Mouse (Mus musculus): ENCODE results near the gene Mettl3.
A peak's percentile ranks its signal among the peaks of the same experiment; 100 is the strongest.
"Not testable (repeated sequence)": the region's sequence is repeated elsewhere in the genome, so short reads cannot be mapped to it uniquely, and the experiment has no call there.

The Mettl3 gene

GRCm38 (mm10) chr14:52304644-52305271 lies at the start of gene Mettl3:
TSS of gene Mettl3 (minus strand) at chr14:52305128.
- peak; percentile 86 for DNase-seq (ENCODE audit: low spot score)

DNA sequence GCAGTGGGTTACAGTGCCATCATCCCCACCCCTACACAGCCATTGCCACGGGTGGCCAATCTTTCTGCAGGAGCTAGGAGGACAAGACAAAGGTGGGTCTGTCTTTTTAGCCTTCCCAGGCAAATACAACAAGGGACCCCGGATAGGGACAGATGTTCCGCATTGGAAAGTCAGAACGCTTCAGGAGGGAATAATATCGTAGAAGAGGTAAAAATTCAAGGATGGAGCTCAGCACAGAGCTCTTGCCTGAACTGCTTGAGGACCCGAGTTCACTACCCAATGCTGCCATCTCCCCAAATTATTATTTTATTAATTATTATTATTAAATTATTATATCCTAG lies 34.6 kb upstream of the Mettl3 start:
- no peak for DNase-seq (ENCODE audit: low spot score)

- DNase-seq (ENCODE audit: low spot score): no peak
These were observed 34.0 kb upstream of the Mettl3 start for GRCm38 (mm10) chr14:52338751-52339511.

DNA sequence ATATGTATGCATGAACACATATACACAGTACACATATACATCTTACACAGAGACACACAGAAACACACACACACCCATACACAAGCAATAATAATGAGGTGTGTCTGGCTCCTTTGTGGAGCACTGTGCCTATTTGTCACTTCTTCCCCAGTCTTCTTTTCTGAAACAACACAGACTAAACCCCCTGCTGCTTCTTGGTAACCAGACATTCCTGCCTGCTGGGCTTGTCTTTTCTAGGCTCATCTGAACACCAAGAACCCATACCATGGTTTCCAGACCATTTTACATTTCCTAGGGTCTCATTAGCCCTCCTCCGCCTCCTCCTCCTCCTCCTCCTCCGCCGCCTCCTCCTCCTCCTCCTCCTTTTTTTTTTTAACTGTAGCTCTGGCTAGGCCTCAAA lies 27.2 kb upstream of the Mettl3 start:
- no peak for DNase-seq (ENCODE audit: low spot score)

GRCm38 (mm10) chr14:52331069-52331750 lies 26.3 kb upstream of the Mettl3 start:
- DNase-seq (ENCODE audit: low spot score): no peak

DNA sequence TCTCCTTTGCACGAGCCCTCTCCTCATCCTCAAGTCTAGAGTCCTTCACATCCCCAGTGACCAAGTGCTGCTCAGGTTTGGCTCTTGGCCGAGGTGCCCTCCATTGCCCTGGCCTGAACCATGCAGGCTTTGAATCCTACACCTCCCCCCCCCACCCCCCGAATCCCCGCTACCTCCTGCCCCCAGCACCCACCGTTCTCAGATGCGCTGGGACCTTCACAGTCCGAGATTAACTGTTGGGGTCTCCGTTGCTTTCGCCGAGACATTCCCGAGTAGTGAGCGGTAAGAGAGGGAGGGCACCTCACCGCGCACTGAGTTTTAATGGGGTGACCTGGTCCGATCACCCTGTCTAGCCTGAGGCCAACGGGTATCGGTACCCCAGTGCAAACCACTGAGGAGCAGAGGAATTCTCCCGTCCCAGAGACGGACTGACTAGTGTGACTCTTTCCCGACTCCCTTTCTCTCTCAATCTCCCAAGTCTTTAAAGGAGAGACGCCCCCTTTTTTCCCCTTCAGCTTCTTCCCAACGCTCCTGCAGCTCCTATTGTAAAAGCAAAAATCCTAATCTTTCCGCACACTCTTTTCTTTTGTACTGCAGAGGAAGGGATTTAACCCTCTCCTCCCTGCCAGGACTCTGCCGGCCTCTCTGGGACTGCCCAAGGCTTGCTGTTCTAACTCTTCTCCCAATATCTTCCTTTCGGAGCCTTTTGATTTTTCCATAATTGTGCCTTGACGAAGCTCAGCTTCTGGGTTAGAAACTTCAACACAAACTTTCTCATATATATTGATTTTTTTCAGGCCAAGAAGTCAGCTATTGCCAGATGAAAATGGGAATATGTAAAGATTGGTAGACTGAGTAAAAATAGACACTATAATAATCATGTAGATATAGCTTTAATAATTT lies 23.2 kb upstream of the Mettl3 start, which contains the start of gene Sall2:
Sall2 (minus strand) TSS at position 853 of the 903 bp plus-strand sequence.
- no peak for DNase-seq (ENCODE audit: low spot score)

DNA sequence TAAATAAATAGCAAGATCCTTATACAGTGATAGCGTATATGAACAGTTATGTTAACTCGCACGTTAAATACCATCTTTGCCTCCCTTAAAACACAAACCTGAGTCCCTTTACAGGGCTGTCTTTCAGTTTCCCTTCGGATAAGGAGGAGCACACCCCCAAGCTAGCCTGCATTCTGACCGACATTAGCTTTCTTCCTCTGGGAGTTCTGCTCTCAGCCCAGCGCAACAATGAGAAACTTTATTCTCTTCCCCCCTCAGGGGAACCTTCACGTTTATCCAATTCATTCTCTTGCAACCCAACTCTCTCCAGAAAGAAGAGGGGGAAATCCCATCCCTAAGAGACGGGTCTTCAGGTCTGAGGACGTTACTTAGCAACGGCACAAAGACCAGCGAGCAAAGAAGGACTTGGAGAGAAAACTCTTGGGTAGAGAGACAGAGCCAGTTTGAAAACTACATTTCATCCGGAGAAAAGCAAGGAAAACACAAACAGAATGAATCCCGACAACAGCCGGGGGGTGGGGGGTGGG lies 22.5 kb upstream of the Mettl3 start:
- no peak for DNase-seq (ENCODE audit: low spot score)

GRCm38 (mm10) chr14:52325890-52326289 lies 21.0 kb upstream of the Mettl3 start:
- no peak for DNase-seq (ENCODE audit: low spot score)

- no peak for DNase-seq (ENCODE audit: low spot score)
These were observed 14.4 kb upstream of the Mettl3 start for GRCm38 (mm10) chr14:52319361-52319760.

- peak; percentile 9 for DNase-seq (ENCODE audit: low spot score)
These were observed 11.7 kb upstream of the Mettl3 start for GRCm38 (mm10) chr14:52316441-52317225.

DNA sequence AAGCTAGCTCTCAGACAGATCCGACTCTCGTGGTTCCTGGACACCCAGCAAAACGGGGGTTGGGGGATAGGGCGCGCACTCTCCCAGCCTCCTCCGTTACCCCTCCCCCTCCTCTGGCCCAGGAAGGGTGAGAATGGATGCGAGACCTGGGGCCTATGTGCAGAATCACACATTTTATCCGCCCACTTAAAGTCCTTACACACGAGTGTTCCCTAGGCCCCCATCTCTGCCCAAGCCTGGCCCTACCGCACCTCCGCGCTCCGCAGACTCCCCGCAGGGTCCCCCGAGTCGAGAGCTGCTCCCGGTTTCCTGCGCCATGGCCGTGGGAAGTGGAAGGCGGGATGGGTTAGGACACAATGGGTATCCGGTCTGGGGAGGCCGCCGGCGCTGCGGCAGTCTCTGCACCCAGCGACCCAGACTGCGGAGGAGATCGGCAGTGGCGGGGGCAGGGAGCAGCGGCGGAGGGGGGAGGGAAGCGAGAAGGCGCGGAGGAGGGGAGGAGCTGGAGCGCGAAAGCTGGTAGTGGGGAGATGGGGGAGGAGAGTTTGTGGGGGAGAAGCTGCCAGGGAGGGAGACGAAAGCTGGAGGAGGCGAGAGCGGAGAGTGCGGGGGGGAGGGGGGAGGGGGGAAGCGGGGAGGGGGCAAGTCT lies 11.0 kb upstream of the Mettl3 start:
- peak; percentile 72 for DNase-seq (ENCODE audit: low spot score)

GRCm38 (mm10) chr14:52315283-52315780 lies 10.4 kb upstream of the Mettl3 start:
- no peak for DNase-seq (ENCODE audit: low spot score)

- no peak for DNase-seq (ENCODE audit: low spot score)
These were observed 9.9 kb upstream of the Mettl3 start for GRCm38 (mm10) chr14:52314808-52315150.

- no peak for DNase-seq (ENCODE audit: low spot score)
These were observed 9.2 kb upstream of the Mettl3 start for GRCm38 (mm10) chr14:52313931-52314807.

DNA sequence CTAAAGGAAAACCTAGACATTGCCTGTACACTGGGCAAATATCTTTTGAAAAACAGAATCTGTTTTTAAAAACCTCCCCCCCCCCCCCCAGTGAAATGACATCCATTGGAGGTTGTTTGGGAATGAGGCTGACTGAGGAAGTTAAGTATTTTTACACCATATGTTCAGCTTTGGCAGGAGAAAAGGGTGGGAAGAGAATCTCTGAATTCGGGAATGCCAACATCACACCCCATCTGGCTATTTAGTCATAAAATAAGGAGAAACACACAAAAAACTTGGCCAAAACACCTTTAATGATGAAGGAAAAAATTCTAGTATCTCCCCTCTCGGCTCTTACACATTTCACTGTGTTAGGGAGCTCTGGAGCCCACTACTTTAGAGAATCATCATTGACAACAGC lies 6.0 kb upstream of the Mettl3 start:
- DNase-seq (ENCODE audit: low spot score): no peak

DNA sequence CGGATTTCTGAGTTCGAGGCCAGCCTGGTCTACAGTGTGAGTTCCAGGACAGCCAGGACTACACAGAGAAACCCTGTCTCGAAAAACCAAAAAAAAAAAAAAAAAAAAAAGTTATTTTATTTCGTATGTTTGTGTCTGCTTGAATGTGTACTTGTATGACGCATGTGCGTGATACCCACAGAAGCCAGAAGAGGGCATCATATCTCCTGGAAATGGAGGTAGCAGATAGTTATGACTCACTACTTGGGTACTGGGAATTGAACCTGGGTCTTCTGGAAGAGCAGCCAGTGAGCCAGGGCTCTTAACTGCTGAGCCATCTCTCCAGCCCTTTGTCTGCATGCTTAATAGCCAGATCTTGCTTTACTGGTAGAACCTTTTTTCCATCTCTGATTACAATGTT lies 5.4 kb upstream of the Mettl3 start:
- not testable (repeated sequence) for DNase-seq (ENCODE audit: low spot score)

DNA sequence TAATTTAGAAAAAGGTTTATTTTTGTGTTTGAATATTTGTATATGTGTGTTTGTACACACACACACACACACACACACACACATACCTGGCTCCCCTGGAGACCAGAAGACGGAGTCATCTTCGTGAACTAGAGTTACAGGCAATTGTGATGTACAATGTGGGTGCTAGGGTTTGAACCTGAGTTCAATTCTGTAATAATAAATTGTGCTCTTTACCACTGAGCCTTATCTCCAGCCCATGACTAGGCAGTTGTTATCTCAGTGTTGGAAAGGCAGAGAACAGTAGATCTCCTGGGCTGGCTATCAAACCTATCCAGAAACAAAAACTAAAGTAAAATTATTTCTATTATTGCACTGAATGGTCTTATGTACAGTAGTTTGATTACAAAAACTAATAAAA lies 1.2 kb upstream of the Mettl3 start:
- no peak for DNase-seq (ENCODE audit: low spot score)

DNA sequence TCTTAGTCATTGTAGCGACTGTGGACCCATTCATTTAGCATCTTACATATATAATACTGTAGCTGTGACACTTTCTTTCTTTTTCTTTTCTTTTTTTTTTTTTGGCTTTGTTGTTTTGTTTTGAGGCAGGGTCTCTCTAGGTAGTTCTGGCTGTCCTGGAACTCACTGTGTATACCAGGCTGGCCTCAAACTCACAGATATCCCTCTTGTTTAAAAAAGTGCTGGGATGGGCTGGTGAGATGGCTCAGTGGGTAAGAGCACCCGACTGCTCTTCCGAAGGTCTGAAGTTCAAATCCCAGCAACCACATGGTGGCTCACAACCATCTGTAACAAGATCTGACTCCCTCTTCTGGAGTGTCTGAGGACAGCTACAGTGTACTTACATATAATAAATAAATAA lies 1.4 kb downstream of the Mettl3 start:
- not testable (repeated sequence) for DNase-seq (ENCODE audit: low spot score)

DNA sequence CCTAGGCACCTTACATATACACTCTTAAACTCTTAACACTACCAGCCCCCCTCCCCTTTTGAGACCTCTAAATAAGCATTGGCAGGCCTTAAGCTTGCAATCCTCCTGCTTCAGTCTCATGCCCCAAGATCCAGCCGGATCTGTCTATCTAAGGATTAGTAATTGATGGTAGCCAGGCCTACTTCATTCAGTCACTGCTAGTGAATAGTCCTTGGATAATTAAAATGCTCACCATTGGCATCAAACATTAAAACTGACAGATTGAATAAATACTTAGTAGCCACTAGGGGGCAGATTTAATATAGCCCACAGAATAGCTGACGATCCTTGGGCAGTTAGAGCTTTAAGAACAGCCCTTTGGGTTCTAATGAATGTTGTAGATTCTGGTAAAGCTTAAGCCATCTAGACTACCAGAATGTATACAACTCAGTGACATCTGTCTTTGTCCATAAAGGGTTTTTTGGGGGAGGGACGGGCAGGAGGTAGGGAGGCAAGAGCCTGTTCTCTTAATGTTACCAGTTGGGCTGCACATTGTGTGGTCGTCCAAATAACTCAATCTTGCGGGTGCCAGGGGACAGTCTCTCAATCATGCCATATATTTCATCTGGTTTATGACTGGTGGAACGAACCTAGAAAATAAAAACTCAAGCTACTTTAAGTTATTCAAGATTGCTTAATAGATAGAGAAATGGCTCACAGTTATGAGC lies 9.2 kb downstream of the Mettl3 start:
- DNase-seq (ENCODE audit: low spot score): no peak
